Mouse (Mus musculus) forebrain, embryonic 15.5 days (tissue): ENCODE measurements around the gene Thoc3. TPM values are rescaled to one million over a fixed set of nuclear protein-coding genes. Genes with fewer than 3 reads are reported as not detected.
"Not testable (repeated sequence)": the region's sequence is repeated elsewhere in the genome, so short reads cannot be mapped to it uniquely, and the experiment has no call there.

Source experiments
- ATAC-seq: fragments of 200-750 bp; cut with Nextera tagmentation; replicated peaks from 2 replicates; pipeline ENCODE4 v1.8.0; 2017; ENCODE audit warnings: mild to moderate bottlenecking, moderate TSS enrichment, moderate library complexity
- H3K27ac ChIP-seq: fragments of 300-500 bp; sonication (generic); replicated peaks from 2 replicates; pipeline ENCODE4 v1.5.1; 2015; ENCODE audit warnings: mild to moderate bottlenecking, inconsistent platforms
- H3K27me3 ChIP-seq: fragments of 300-500 bp; sonication (generic); 2 replicates; pipeline ENCODE4 v1.6.1; 2015; ENCODE audit warnings: inconsistent platforms
- H3K36me3 ChIP-seq: fragments of 300-500 bp; sonication (generic); 2 replicates; pipeline ENCODE4 v1.6.1; 2015; ENCODE audit warnings: mild to moderate bottlenecking, inconsistent platforms
- H3K4me1 ChIP-seq: fragments of 300-500 bp; sonication (generic); 2 replicates; pipeline ENCODE4 v1.6.1; 2015; ENCODE audit warnings: inconsistent platforms
- H3K4me2 ChIP-seq: fragments of 300-500 bp; sonication (generic); replicated peaks from 2 replicates; pipeline ENCODE4 v1.6.1; 2015; ENCODE audit warnings: mild to moderate bottlenecking, inconsistent platforms
- H3K4me3 ChIP-seq: fragments of 300-500 bp; sonication (generic); 2 replicates; pipeline ENCODE4 v1.5.1; 2015; ENCODE audit warnings: mild to moderate bottlenecking, inconsistent platforms
- H3K9ac ChIP-seq: fragments of 300-500 bp; sonication (generic); replicated peaks from 2 replicates; pipeline ENCODE4 v1.6.1; 2015; ENCODE audit warnings: mild to moderate bottlenecking, inconsistent platforms
- H3K9me3 ChIP-seq: fragments of 300-500 bp; sonication (generic); 2 replicates; pipeline ENCODE4 v1.6.1; 2016; ENCODE audit warnings: inconsistent platforms
- WGBS: fragments of 180-500 bp; shearing (Covaris S2); methylation state at CpG from one replicate; pipeline ENCODE4 v1.1.7; 2015; ENCODE audit warnings: mixed read lengths; 5-methylcytosine and 5-hydroxymethylcytosine counted together
- polyA plus RNA-seq: library from polyadenylated mRNA; unstranded; fragments of >200 nt; fragmentation: Nextera tagmentation; extraction: Ambion mirVana; gene quantifications from 2 replicates; pipeline ENCODE4 v1.2.1, GENCODE M21; 2015

Thoc3 gene
- 93.8 and 99.1 TPM in 2 replicates for polyA plus RNA-seq

DNA sequence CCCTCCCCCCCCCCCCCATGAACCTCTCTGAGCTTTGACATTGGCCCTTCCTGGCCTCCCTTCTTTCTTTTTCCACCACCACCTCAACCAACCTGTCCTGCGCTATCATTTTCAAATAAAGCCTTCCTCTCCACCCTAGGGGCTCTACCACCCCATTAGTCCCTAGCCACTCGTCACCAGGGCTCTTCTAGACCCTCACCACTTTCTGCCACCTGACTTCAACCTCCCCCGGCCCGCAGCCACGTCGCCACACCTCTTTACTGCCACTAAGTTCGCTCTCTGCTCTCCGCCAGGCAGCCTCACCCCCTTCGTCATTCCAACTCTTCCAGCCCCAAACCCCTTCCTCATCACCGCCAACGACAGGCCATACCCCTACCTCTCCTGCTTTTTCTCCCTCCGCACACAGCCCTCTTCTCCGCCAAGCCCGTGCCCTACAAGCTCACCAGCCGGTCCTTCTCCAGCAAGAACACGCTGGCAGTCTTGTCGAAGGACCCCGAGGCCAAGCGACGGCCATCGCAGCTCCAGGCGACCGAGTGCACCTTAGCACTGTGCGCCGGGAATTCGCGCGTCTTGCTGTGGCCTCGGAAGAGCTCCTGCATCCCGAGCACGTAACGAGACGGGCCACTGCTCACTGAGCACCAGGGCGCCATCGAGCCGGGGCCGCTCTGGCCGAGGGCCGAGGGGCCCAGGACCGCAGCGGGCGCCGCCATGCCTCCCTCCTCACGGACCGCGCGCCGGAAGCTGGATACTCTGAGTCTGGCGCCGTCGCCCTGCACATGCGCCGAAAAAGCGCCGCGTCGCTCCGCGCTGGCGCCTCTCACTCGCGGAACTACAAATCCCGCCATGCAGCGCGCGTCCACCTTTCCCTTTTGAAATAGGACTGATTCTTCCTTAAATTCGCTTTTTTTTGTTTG, at the start of gene Thoc3:
Thoc3 (minus strand) TSS at position 752 of the 914 bp plus-strand sequence.
- Histone ChIP-seq H3K36me3 (peaks cover 41% of the 10 kb centered on the region), H3K4me2 (peak within 1 kb of the TSS; percentile 89), H3K27ac (peak within 1 kb of the TSS; percentile 51; the same call in 1 of the 2 replicates), H3K4me1 (peaks cover 14% of the 10 kb centered on the region), H3K27me3 (no peaks in the 10 kb centered on the region), H3K9ac (peak within 1 kb of the TSS; percentile 79), H3K4me3 (peak within 1 kb of the TSS; percentile 84), H3K9me3 (no peaks in the 10 kb centered on the region)
- ATAC-seq: peak; percentile 98
- under 1% methylated on average over 67 of the region's 67 CpGs for WGBS

DNA sequence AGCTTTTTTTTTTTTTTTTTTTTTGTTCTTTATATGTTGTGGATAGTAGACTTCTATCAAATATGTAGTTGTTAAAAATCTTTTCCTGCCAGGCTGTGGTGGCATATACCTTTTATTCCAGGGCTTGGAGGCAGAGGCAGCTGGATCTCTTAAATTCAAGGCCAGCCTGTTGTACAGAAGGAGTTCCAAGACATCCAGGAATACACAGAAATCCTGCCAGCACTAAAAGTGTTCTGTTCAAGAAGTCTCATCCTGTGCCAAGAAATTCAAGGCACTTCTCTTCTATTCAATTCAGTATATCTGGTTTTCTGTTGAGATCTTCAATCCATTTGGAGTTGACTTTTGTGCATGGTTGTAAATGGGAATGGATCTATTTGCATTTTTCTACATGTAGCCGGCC, 37.3 kb upstream of the Thoc3 start:
- WGBS: 90% methylated on average over 1 of the region's 1 CpGs
- no peak overlapping the region for H3K9ac ChIP-seq
- ATAC-seq: no peak
- no peak overlapping the region for H3K4me2 ChIP-seq
- no peaks in the 10 kb centered on the region for H3K36me3 ChIP-seq
- H3K9me3 ChIP-seq: no peaks in the 10 kb centered on the region
- no peaks in the 10 kb centered on the region for H3K27me3 ChIP-seq
- no peak overlapping the region for H3K27ac ChIP-seq
- peaks cover 23% of the 10 kb centered on the region for H3K4me1 ChIP-seq
- no peak overlapping the region for H3K4me3 ChIP-seq

DNA sequence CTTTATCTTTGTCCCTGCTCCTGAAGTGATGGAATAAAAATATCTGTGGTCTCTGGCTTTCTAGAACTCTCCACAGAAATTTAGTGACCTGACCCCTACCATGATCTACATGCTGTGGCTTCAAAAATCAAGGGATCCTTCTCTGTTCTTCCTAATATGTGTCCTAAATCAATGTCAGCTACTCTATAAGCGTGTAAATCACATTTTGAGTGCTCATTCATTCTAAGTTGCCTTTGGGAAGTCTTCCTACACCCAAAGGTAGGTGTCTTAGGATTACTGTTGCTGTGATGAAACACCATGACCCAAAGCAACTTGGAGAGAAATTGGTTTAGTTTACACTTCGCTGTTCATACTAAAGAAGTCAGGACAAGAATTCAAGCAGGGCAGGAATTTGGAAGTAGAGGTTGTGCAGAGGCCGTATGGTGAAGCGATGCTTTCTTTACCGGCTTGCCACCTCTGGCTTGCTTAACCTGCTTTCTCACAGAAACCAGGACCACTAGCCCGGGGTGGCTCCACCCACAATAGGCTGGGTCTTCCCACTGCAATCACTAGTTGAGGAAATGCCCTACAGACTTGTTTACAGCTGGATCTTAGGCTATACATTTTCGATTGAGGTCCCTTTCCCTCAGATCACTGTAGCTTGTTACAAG, 36.1 kb upstream of the Thoc3 start:
- peak overlapping the region; percentile 68 for H3K4me3 ChIP-seq
- no peak for ATAC-seq
- H3K27me3 ChIP-seq: no peaks in the 10 kb centered on the region
- H3K4me2 ChIP-seq: peak overlapping the region; percentile 78
- H3K27ac ChIP-seq: peak overlapping the region; percentile 81
- H3K9ac ChIP-seq: peak overlapping the region; percentile 75
- H3K4me1 ChIP-seq: peaks cover 23% of the 10 kb centered on the region
- 45% methylated on average over 7 of the region's 7 CpGs for WGBS
- H3K9me3 ChIP-seq: no peaks in the 10 kb centered on the region
- no peaks in the 10 kb centered on the region for H3K36me3 ChIP-seq

DNA sequence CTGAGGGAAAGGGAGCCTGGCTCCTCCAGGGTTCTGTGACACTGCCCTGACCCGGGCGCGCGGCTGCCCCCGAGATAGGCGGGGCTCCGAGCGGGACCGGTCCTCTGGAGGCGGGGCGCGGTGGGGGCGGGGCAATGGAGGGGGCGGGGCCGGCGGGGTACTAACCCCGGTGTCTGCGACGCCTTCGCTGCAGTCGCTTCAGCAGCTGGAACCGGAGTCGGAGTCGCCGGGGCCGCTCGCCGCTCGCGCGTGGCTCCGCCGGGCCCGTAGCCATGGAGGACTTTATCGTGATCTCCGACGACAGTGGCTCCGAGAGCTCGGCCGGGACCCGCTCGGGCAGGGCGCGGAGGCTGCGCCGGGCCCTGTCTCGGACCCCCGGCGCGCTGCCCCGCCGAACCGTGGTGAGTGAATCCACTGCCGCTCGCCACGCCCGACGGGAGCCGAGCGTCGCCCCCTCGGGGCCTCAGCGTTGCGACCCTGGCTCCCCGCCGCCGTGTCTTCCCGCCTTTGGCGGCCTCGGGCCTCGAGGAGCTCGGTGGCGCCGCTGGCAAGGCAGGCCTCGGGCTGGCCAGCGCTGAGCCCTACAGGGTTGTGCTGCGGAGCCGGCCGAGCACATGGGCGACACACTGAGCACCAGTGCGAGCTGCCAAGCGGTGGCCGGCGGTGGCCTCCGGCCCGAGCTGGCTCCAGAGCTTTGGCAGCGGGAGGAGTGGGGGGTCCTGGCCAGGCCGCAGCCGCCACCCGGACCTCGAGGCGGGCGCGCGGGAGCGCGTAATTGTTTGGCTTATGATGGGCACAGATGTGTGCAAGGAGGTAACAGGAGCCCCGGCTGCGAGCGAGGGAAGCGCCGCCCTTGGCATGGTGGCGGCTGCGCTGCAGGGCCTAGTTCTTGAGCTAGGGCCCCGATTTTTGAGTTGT, 35.2 kb upstream of the Thoc3 start, which contains the start of gene Simc1:
Simc1 (plus strand) TSS at position 176 of the 918 bp plus-strand sequence.
- Histone ChIP-seq H3K27ac (peak within 1 kb of the TSS; percentile 81), H3K9ac (peak within 1 kb of the TSS; percentile 75), H3K4me2 (peak within 1 kb of the TSS; percentile 78), H3K36me3 (no peaks in the 10 kb centered on the region), H3K27me3 (no peaks in the 10 kb centered on the region), H3K4me1 (peaks cover 23% of the 10 kb centered on the region), H3K4me3 (peak within 1 kb of the TSS; percentile 68), H3K9me3 (no peaks in the 10 kb centered on the region)
- ATAC-seq: peak; percentile 89
- WGBS: under 1% methylated on average over 92 of the region's 105 CpGs

DNA sequence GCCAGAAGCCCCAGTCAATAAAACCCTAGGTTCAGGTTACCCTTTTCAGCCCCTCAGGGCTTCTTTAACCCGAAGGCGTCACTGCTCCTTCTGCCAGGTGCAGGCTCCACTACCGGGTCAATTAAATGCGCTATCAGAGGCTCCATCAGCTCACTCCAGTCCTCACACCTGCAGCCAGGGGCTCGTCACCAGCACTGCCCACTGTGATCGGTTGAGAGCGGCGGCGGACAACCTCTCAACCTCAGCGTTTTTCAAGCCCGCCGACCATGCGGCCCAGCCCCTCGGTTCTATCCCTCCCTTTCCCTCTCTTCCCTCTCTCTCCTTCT, 34.6 kb upstream of the Thoc3 start:
- peak overlapping the region; percentile 81 for H3K27ac ChIP-seq
- H3K36me3 ChIP-seq: no peaks in the 10 kb centered on the region
- 1% methylated on average over 14 of the region's 14 CpGs for WGBS

DNA sequence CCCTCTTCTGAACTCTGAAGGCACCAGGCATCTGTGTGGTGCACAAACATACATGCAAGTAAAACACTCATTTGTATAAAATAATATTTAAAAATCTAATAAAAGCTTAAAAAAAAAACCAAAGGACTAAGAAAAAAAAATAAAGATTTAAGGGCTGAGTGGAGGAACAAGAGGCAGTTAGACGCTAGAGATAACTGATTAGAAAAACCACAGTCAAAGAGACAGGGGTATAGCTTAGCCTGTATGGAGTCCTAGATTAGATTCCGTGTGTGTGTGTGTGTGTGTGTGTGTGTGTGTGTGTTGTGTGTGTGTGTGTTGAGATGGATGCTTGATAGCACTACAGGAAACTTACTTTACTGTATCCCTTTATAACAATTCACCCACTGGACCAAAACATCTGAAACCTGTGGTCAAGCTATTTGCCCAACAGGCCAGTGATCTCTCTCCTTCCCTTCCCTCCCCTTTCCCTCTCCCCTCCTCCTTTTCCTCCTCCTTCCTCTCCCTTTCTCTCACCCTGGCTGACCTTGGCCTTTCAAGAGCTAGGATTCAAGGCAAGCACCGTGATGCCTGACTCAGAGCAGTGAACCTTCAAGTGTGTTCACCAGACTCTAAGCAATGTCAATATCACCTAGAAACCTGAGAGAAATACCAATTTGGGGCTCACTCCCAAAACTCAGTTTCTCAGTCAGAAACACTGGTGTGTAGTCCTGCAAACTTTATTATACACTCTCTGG, 33.5 kb upstream of the Thoc3 start:
- Histone ChIP-seq H3K9ac (no peak overlapping the region), H3K27me3 (no peaks in the 10 kb centered on the region), H3K4me2 (no peak overlapping the region), H3K4me3 (no peak overlapping the region), H3K27ac (no peak overlapping the region), H3K4me1 (peaks cover 23% of the 10 kb centered on the region), H3K9me3 (no peaks in the 10 kb centered on the region), H3K36me3 (no peaks in the 10 kb centered on the region)
- 67% methylated on average over 3 of the region's 3 CpGs for WGBS
- ATAC-seq: no peak

More for the DNA sequence above, 34.6 kb upstream of the Thoc3 start:
- H3K9me3 ChIP-seq: no peaks in the 10 kb centered on the region
- no peaks in the 10 kb centered on the region for H3K27me3 ChIP-seq
- H3K4me1 ChIP-seq: peaks cover 23% of the 10 kb centered on the region
- H3K9ac ChIP-seq: peak overlapping the region; percentile 75
- H3K4me3 ChIP-seq: peak overlapping the region; percentile 68
- peak overlapping the region; percentile 78 for H3K4me2 ChIP-seq
- ATAC-seq: peak; percentile 68

DNA sequence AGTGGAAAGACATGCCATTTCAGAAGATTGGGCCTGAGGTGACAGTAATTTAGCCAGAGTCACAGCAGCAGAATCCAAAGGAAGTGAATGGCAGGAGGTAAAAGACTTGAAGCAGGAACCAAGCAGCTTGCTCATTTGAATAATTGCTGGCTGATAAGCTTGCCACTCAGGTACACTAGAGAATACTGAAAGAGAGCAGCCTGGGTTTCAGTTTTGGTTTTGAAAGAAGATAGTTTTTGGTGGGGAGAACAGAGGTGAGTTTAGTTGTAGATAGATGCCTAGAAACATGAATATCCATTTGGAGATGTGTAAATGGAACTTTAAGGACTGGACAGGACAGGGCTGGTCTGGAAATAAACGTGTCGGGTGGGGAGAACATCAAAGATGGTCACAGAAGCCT, 32.7 kb upstream of the Thoc3 start:
- WGBS: 94% methylated on average over 2 of the region's 2 CpGs
- Histone ChIP-seq H3K36me3 (no peaks in the 10 kb centered on the region), H3K9ac (no peak overlapping the region), H3K4me1 (peaks cover 21% of the 10 kb centered on the region), H3K27me3 (no peaks in the 10 kb centered on the region), H3K4me3 (no peak overlapping the region), H3K4me2 (no peak overlapping the region), H3K9me3 (no peaks in the 10 kb centered on the region), H3K27ac (no peak overlapping the region)
- ATAC-seq: no peak

DNA sequence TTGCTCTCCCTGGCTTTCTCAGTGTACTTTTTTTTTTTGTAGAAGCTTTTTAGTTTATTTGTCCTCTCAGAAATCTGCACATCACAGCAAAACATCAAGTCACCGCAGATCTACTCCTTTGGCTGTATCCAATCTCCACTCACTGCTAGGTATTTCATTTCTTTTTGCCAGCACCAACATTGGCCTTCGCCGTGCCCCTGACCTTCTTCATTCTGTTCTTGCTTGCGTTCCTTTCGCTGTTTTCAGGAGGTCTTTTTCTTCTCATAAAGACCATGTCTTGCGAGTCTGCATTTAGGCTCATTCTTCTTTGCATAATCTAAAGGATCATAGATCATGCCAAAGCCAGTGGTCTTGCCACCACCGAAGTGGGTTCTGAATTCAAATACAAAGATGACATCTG, 30.9 kb upstream of the Thoc3 start:
- not testable (repeated sequence) for H3K27me3 ChIP-seq, H3K4me3 ChIP-seq, H3K27ac ChIP-seq, H3K9me3 ChIP-seq, H3K36me3 ChIP-seq, ATAC-seq, H3K4me1 ChIP-seq, H3K4me2 ChIP-seq, H3K9ac ChIP-seq
- WGBS: 89% methylated on average over 7 of the region's 7 CpGs

DNA sequence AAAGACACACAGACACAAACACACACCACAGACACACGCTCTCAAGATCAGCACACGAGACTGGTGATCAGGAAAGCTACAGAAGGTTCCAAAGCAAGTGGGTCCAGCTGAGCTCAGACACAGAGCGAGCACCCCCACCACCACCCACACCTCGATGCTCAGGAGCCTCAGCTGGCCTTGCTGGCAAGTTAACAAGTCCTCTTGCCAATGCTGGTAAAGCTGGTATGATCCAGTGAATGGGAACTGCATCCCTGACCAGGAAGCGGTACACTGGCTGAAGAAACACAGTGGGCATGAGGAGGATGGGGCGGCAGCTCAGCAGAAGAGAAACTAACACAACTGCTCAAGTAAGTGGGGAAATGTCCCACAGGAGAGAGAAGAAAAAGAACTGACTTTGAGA, 22.7 kb upstream of the Thoc3 start:
- no peaks in the 10 kb centered on the region for H3K9me3 ChIP-seq
- H3K27me3 ChIP-seq: no peaks in the 10 kb centered on the region
- no peaks in the 10 kb centered on the region for H3K36me3 ChIP-seq
- no peak overlapping the region for H3K4me2 ChIP-seq
- no peak overlapping the region for H3K9ac ChIP-seq
- no peak overlapping the region for H3K27ac ChIP-seq
- H3K4me3 ChIP-seq: no peak overlapping the region
- ATAC-seq: no peak
- 88% methylated on average over 6 of the region's 6 CpGs for WGBS
- no peaks in the 10 kb centered on the region for H3K4me1 ChIP-seq

DNA sequence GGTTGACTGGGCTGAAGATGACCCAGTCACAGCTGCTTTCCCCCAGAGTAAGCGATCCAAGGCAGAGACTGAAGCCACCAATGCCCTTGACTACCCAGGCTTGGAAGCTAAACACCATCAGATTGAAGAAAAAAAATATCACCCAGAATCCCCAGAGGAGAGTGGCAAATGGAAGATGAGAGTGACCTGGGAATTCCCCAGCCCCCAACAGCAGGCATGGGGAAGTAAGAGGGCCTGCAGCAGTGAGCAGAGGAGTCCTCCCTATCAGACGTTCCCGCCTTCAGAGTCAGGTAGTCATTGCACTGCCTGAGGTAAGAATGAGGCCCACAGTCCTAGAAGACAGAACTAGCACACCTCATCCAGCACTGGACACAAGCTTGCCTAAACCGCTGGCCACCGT, 21.8 kb upstream of the Thoc3 start:
- no peaks in the 10 kb centered on the region for H3K4me1 ChIP-seq
- H3K27ac ChIP-seq: no peak overlapping the region
- H3K27me3 ChIP-seq: no peaks in the 10 kb centered on the region
- no peak for ATAC-seq
- no peaks in the 10 kb centered on the region for H3K36me3 ChIP-seq
- WGBS: 86% methylated on average over 5 of the region's 5 CpGs
- H3K4me3 ChIP-seq: no peak overlapping the region
- H3K9ac ChIP-seq: no peak overlapping the region
- no peaks in the 10 kb centered on the region for H3K9me3 ChIP-seq
- H3K4me2 ChIP-seq: no peak overlapping the region

DNA sequence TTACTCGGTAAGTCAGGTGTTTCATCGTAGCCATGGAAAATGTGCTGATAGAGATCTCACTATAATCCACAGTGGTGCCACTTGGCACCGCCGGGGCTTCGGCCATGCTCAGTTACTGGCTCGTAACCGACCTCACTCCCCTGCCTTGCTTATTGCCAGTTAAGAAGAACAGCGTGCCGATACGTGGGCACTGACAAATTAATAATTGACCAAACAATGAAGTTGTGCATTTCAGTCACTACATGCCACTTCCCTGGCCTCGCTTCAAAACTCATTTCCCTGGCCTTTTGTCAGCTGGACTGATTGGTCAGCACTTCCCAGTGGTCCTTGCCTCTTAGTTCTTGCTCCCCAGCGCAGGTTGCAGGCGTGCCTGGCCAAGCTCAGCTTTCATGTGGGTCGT, 12.8 kb upstream of the Thoc3 start:
- Histone ChIP-seq H3K4me1 (no peaks in the 10 kb centered on the region), H3K4me3 (no peak overlapping the region), H3K36me3 (no peaks in the 10 kb centered on the region), H3K4me2 (no peak overlapping the region), H3K27ac (no peak overlapping the region), H3K9ac (no peak overlapping the region), H3K9me3 (no peaks in the 10 kb centered on the region), H3K27me3 (no peaks in the 10 kb centered on the region)
- ATAC-seq: no peak
- 86% methylated on average over 14 of the region's 14 CpGs for WGBS
